Mouse (Mus musculus) granulocyte monocyte progenitor cell, adult 5-6 weeks (primary cell): Measurements from ENCODE around the gene Dvl2. TPM values are rescaled to one million over a fixed set of nuclear protein-coding genes. Genes with fewer than 3 reads are reported as not detected.

ENCODE experiments used
- ATAC-seq: replicated peaks from 2 replicates; pipeline ENCODE4 v1.8.0; 2016; ENCODE audit warnings: mild to moderate bottlenecking, moderate TSS enrichment, inconsistent platforms; ENCODE audit not compliant: poor library complexity, severe bottlenecking
- total RNA-seq, 2 experiments: library from RNA; stranded (forward) in 1 of 2; stranded (reverse) in 1 of 2; fragments of 200-712, 200-1000 nt in 1 of 2; fragments of >200 nt in 1 of 2; fragmentation: Nextera tagmentation in 1 of 2; gene quantifications; 2 replicates each; pipeline ENCODE4 v1.2.3; 2014 to 2017

Dvl2 gene
- total RNA-seq, 2 experiments from 2014 or later, result 4.6 to 18.0 TPM

GRCm38 (mm10) chr11:69980196-69981140, 19.9 kb upstream of the Dvl2 start:
- peak; percentile 89 for ATAC-seq

DNA sequence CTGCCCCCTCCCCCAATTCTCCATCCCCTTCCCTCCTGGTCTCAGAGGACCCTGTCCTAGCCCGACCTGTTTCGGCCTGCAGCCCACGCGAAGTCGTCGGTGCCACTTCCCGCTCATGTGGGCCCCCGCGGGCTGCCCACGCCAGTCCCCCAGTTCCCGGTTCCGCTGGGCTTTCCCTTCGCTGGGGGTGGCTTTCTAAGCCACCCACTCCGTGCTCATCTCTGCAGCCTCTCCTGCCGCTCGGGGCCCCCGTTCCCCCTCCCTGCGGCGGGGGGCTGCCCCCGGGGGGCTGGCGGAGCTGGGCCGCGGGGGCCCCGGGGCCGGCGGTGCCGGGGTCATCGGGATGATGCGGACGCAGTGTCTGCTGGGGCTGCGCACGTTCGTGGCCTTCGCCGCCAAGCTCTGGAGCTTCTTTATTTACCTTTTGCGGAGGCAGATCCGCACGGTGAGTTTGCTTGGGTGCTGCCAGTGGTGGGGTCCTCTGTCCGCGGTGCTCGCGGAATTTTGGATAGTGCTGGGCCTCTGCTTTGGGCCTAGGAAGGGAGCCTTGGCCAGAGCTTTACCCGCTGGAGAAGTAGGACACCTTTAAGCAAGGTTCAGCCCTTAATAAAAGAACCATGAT, 19.1 kb upstream of the Dvl2 start, which contains the start of gene Ctdnep1:
Ctdnep1 (plus strand) TSS at position 16 of the 622 bp plus-strand sequence.
- no peak for ATAC-seq

DNA sequence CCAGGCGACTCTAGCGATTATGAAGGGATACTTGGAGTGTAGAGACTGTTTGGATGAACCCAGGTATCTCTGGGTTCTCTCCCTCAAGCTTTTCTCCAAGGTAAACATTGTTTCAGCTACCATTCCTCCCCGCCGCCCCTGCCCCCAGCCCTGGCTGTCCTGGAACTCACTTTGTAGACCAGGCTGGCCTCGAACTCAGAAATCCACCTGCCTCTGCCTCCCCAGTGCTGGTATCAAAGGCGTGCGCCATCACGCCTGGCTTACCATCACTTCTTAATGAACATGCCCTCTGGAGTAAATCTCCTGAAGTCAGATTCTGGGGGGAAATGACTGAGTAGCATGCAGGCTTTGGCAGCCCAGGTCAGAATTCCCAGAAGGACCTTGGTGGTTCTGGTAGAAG, 18.2 kb upstream of the Dvl2 start, which contains the start of gene Elp5:
Elp5 (minus strand) TSS at position 293 of the 400 bp plus-strand sequence.
- no peak for ATAC-seq

DNA sequence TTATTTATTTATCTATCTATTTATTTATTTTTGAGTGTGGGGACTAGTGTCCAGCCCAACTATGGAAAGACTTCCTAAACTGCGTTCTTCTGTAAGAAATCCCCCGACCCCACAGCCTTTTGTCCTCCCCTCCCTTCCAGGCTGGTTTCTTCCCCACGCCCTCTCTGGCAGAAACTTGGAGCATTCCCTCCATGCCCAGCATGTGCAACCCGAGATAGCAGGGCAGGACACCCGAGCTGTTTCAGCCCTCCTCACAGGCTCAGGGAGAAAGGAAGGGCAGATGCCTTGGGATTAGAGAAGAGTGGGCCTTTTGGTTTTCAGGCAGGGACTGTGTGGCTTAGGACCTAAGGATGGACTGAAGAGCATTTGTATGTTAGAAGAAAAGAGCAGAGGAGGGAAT, 17.5 kb upstream of the Dvl2 start:
- ATAC-seq, result no peak

GRCm38 (mm10) chr11:69983377-69983776, 17.0 kb upstream of the Dvl2 start:
- ATAC-seq, result no peak

- no peak for ATAC-seq
These were observed 16.0 kb upstream of the Dvl2 start for GRCm38 (mm10) chr11:69984431-69984830.

GRCm38 (mm10) chr11:69989949-69990348, 10.4 kb upstream of the Dvl2 start:
- no peak for ATAC-seq

DNA sequence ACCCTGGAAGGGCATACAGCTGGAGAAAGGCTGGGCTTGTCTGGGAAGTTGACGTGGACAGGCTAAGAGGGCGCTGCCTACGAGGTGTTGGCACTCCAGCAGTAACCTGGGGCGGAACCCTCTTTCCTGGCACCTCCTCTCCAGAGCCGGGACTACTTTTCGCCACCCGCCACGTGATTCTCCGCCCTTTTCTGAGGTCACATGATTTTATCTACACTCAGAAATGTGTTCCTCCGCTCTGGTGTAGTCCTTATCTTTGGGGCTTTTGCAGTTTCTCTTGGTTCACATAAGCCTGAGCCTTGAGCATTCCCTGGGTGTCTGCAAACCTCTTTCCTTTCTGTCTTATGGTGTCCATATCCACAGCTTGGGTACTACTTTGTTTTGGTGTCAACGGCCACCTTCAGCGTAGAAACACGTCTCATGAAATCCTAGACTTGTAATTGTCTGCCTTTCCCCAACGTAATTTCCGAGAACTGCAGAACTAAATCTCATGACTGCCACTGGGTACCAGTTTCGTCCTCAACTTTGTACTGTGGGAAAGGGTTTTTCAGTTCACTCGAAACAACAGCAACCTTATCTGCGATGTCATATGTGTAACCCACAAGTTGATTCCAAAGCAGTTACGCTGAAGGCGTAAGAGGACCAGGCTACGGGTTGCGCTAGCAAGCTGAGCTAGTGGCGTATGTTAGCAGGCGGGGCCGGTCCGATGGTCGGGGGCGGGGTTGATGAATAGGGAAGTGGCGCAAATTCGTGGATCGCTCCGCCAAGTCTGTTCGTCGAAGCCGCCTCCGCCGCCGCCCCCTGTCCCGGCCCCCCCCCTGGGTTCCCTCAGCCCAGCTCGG, 9.3 kb upstream of the Dvl2 start, which contains the start of gene Gabarap:
Gabarap (plus strand) TSS at position 294 of the 842 bp plus-strand sequence.
- ATAC-seq, result peak; percentile 70

GRCm38 (mm10) chr11:69991711-69992110, 8.7 kb upstream of the Dvl2 start:
- no peak for ATAC-seq

DNA sequence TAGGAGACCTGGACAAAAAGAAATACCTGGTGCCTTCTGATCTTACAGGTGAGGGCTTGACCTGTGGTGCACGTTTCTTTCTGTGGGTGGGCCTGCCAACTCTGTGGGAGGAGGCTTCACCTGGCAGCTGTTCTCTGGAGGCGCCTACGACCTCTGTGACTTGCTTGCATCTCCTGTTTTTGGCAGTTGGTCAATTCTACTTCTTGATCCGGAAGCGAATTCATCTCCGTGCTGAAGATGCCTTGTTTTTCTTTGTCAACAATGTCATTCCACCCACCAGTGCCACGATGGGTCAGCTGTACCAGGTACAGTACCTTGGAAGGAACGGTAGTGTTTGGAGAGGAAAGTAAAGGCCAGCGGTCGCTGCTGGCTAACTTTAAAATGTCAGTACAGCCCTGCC, 8.0 kb upstream of the Dvl2 start:
- ATAC-seq, result no peak

DNA sequence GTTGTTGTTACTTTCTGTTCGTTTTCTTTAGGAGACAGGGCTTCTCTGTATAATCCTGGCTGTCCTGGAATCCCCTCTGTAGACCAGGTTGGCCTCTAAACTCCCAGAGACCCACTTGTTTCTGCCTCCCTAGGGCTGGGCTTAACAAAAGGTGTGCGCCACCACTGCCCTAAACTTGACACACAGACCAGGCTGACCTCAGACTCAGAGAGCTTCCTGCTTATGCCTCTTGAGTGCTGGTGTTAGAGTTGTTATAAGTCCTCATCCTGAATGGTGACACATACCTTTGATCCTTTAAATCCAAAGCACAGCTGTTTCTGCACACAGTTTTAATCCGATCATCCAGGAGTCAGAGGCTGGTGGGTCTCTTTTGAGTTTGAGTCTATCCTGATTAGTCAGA, 7.5 kb upstream of the Dvl2 start:
- ATAC-seq, result no peak

GRCm38 (mm10) chr11:69994401-69995090, 5.8 kb upstream of the Dvl2 start:
- no peak for ATAC-seq

DNA sequence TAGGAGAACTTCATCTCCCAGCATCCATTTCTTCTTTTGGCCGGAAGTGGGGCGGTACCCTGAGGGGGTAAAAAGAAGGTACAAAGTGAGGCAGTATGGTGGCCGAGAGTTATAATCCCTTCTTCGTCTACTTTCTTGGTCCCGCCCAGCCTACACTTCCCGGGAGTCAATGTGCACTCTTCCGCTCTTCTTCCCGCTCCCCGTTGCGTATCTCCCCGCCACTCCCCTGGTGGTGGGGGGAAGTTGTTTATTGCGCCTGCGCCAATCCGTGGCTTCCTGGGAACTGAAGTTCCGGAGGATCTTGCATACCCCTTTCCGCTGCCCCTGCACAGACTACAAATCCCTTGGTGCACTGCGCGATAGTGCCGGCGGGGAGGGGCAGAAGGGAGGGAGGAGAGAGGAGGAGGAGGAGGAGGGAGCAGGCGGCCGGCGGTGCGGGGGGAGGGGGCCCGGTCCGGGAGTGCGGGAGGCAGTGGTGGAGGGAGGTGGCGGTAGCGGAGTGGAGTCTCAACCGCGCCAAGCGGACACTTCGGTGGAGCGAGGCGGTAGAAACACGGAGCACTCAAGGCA, 4.9 kb upstream of the Dvl2 start, which contains the start of gene Phf23:
Phf23 (plus strand) TSS at position 387 of the 570 bp plus-strand sequence.
- peak; percentile 58 for ATAC-seq

GRCm38 (mm10) chr11:69996161-69997061, 4.0 kb upstream of the Dvl2 start:
- ATAC-seq, result no peak; the same call in 1 of the 2 replicates

- ATAC-seq, result peak; percentile 35
These were observed 3.3 kb upstream of the Dvl2 start for GRCm38 (mm10) chr11:69997070-69997509.

DNA sequence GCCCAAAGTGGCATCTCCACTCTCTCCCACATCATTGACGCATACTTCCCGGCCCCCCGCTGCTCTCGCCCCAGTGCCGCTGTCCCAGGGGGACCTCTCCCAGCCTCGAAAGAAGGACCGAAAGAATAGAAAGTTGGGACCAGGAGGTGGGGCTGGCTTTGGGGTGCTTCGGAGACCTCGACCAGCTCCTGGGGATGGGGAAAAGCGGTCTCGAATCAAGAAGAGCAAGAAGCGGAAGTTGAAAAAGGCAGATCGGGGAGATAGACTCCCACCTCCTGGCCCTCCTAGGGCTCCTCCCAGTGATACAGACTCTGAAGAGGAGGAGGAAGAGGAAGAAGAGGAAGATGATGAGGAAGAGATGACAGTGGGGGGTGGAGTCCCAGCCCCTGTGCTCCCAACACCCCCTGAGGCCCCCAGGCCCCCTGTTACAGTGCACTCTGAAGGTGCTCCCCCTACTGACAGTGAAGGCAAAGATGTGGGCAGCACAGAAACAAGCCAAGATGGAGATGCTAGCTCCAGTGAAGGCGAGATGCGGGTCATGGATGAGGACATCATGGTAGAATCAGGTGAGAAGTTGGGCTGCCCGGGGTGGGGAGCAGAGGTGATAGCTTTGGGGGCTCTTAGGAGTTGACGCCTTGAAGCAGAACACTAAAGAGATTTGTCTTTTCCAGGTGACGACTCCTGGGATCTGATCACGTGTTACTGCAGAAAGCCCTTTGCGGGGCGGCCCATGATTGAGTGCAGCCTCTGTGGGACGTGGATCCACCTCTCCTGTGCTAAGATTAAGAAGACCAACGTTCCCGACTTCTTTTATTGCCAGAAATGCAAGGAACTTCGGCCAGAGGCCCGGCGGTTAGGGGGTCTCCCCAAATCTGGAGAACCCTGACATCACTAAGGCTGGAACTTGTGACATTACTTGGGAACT, 1.6 kb upstream of the Dvl2 start:
- no peak for ATAC-seq

GRCm38 (mm10) chr11:69999666-70000065, 729 bp upstream of the Dvl2 start:
- ATAC-seq, result no peak
